Mouse (Mus musculus) stomach, embryonic 16.5 days (tissue): ENCODE measurements around the gene Wasl. TPM values are rescaled to one million over a fixed set of nuclear protein-coding genes. Genes with fewer than 3 reads are reported as not detected.

ENCODE experiments used
- ATAC-seq: fragments of 200-750 bp; cut with Nextera tagmentation; 2 replicates; pipeline ENCODE4 v1.8.0; 2017; ENCODE audit warnings: moderate number of reproducible peaks, moderate TSS enrichment; ENCODE audit not compliant: insufficient read depth, low FRiP score
- H3K27ac ChIP-seq: fragments of 300-500 bp; sonication (generic); 2 replicates; pipeline ENCODE4 v1.5.1; 2014; ENCODE audit warnings: low read length
- H3K27me3 ChIP-seq: fragments of 300-500 bp; sonication (generic); 2 replicates; pipeline ENCODE4 v1.6.1; 2014; ENCODE audit warnings: low read length, control low read depth, mixed read lengths; ENCODE audit not compliant: control insufficient read depth, insufficient read depth
- H3K36me3 ChIP-seq: fragments of 300-500 bp; sonication (generic); 2 replicates; pipeline ENCODE4 v1.6.1; 2014; ENCODE audit warnings: low read length; ENCODE audit not compliant: control insufficient read depth, insufficient read depth
- H3K4me1 ChIP-seq: fragments of 300-500 bp; sonication (generic); 2 replicates; pipeline ENCODE4 v1.6.1; 2014; ENCODE audit warnings: low read length, control low read depth, mixed read lengths; ENCODE audit not compliant: control insufficient read depth, insufficient read depth
- H3K4me2 ChIP-seq: fragments of 300-500 bp; sonication (generic); 2 replicates; pipeline ENCODE4 v1.6.1; 2014; ENCODE audit warnings: low read depth, low read length, mixed read lengths
- H3K4me3 ChIP-seq: fragments of 300-500 bp; sonication (generic); replicated peaks from 2 replicates; pipeline ENCODE4 v1.5.1; 2014; ENCODE audit warnings: mild to moderate bottlenecking, low read length
- H3K9ac ChIP-seq: fragments of 300-500 bp; sonication (generic); 2 replicates; pipeline ENCODE4 v1.6.1; 2014; ENCODE audit warnings: low read length
- H3K9me3 ChIP-seq: fragments of 300-500 bp; sonication (generic); replicated peaks from 2 replicates; pipeline ENCODE4 v1.6.1; 2016; ENCODE audit warnings: low read length, control low read depth; ENCODE audit not compliant: control insufficient read depth
- WGBS: fragments of 180-500 bp; shearing (Covaris S2); extraction: QIAGEN DNeasy Blood & Tissue Kit; methylation state at CpG from one replicate; pipeline ENCODE4 v1.1.7; 2014; 5-methylcytosine and 5-hydroxymethylcytosine counted together
- polyA plus RNA-seq: library from polyadenylated mRNA; unstranded; fragments of >200 nt; fragmentation: Nextera tagmentation; extraction: Ambion mirVana; gene quantifications from 2 replicates; pipeline ENCODE4 v1.2.1, GENCODE M21; 2015

Gene Wasl
- polyA plus RNA-seq, 1 experiment from 2014 or later: 54.3 TPM

GRCm38 (mm10) chr6:24612074-24612755 lies 52.6 kb downstream of the Wasl start:
- no peaks in the 10 kb centered on the region for H3K4me1 ChIP-seq
- no peak for ATAC-seq
- no peak overlapping the region for H3K9ac ChIP-seq

GRCm38 (mm10) chr6:24610358-24610757 lies 54.5 kb downstream of the Wasl start:
- WGBS: 84% methylated on average over 4 of the region's 4 CpGs
- no peak overlapping the region for H3K9ac ChIP-seq
- no peak overlapping the region for H3K4me2 ChIP-seq
- no peak for ATAC-seq
- no peaks in the 10 kb centered on the region for H3K9me3 ChIP-seq
- H3K27ac ChIP-seq: no peak overlapping the region
- H3K4me3 ChIP-seq: no peak overlapping the region
- peaks cover 9% of the 10 kb centered on the region; the same call in 1 of the 2 replicates for H3K36me3 ChIP-seq
- H3K4me1 ChIP-seq: no peaks in the 10 kb centered on the region
- H3K27me3 ChIP-seq: no peaks in the 10 kb centered on the region

More at GRCm38 (mm10) chr6:24612074-24612755, 52.6 kb downstream of the Wasl start:
- Histone ChIP-seq H3K4me2 (no peak overlapping the region), H3K36me3 (peaks cover 11% of the 10 kb centered on the region; the same call in 1 of the 2 replicates), H3K4me3 (no peak overlapping the region), H3K27ac (no peak overlapping the region), H3K9me3 (no peaks in the 10 kb centered on the region), H3K27me3 (no peaks in the 10 kb centered on the region)
- 83% methylated on average over 7 of the region's 7 CpGs for WGBS

- Histone ChIP-seq H3K9ac (no peak overlapping the region), H3K4me1 (no peaks in the 10 kb centered on the region), H3K4me2 (no peak overlapping the region), H3K4me3 (no peak overlapping the region), H3K27me3 (no peaks in the 10 kb centered on the region), H3K36me3 (peaks cover 8% of the 10 kb centered on the region; the same call in 1 of the 2 replicates), H3K27ac (no peak overlapping the region), H3K9me3 (no peaks in the 10 kb centered on the region)
- ATAC-seq: no peak
- 51% methylated on average over 4 of the region's 4 CpGs for WGBS
Measured at GRCm38 (mm10) chr6:24609531-24609930, 55.3 kb downstream of the Wasl start.

- H3K4me3 ChIP-seq: no peak overlapping the region
- H3K9me3 ChIP-seq: no peaks in the 10 kb centered on the region
- no peak overlapping the region for H3K27ac ChIP-seq
- H3K36me3 ChIP-seq: 0 out of 2 replicates have a peak, but pooled peaks cover 5% of the 10 kb centered on the region
- H3K9ac ChIP-seq: no peak overlapping the region
- H3K4me1 ChIP-seq: no peaks in the 10 kb centered on the region
- 90% methylated on average over 3 of the region's 3 CpGs for WGBS
- ATAC-seq: no peak
- H3K27me3 ChIP-seq: no peaks in the 10 kb centered on the region
- no peak overlapping the region for H3K4me2 ChIP-seq
Measured at GRCm38 (mm10) chr6:24608682-24609081, 56.1 kb downstream of the Wasl start.

- Histone ChIP-seq H3K4me2 (no peak overlapping the region), H3K36me3 (0 out of 2 replicates have a peak, but pooled peaks cover under 1% of the 10 kb centered on the region), H3K9ac (no peak overlapping the region), H3K27me3 (no peaks in the 10 kb centered on the region), H3K27ac (no peak overlapping the region), H3K4me1 (no peaks in the 10 kb centered on the region), H3K9me3 (no peaks in the 10 kb centered on the region), H3K4me3 (no peak overlapping the region)
- 79% methylated on average over 4 of the region's 4 CpGs for WGBS
- ATAC-seq: no peak
Measured at GRCm38 (mm10) chr6:24608129-24608528, 56.7 kb downstream of the Wasl start.

GRCm38 (mm10) chr6:24607531-24607930 lies 57.3 kb downstream of the Wasl start:
- Histone ChIP-seq H3K36me3 (no peaks in the 10 kb centered on the region), H3K9me3 (no peaks in the 10 kb centered on the region), H3K27ac (no peak overlapping the region), H3K4me2 (no peak overlapping the region), H3K9ac (no peak overlapping the region), H3K27me3 (no peaks in the 10 kb centered on the region), H3K4me3 (no peak overlapping the region), H3K4me1 (no peaks in the 10 kb centered on the region)
- 70% methylated on average over 15 of the region's 15 CpGs for WGBS
- no peak for ATAC-seq

GRCm38 (mm10) chr6:24606512-24606911 lies 58.3 kb downstream of the Wasl start:
- no peak overlapping the region for H3K4me3 ChIP-seq
- H3K9me3 ChIP-seq: no peaks in the 10 kb centered on the region
- H3K27ac ChIP-seq: no peak overlapping the region
- no peaks in the 10 kb centered on the region for H3K4me1 ChIP-seq
- no peak for ATAC-seq
- no peak overlapping the region for H3K4me2 ChIP-seq
- H3K36me3 ChIP-seq: no peaks in the 10 kb centered on the region
- WGBS: 62% methylated on average over 10 of the region's 10 CpGs
- H3K9ac ChIP-seq: no peak overlapping the region
- H3K27me3 ChIP-seq: no peaks in the 10 kb centered on the region

- Histone ChIP-seq H3K36me3 (no peaks in the 10 kb centered on the region), H3K27me3 (no peaks in the 10 kb centered on the region), H3K9ac (no peak overlapping the region), H3K4me2 (no peak overlapping the region), H3K4me3 (no peak overlapping the region), H3K4me1 (no peaks in the 10 kb centered on the region), H3K9me3 (no peaks in the 10 kb centered on the region), H3K27ac (no peak overlapping the region)
- ATAC-seq: no peak
- 94% methylated on average over 8 of the region's 8 CpGs for WGBS
Measured at GRCm38 (mm10) chr6:24605631-24606030, 59.2 kb downstream of the Wasl start.

- H3K27ac ChIP-seq: no peak overlapping the region
- no peaks in the 10 kb centered on the region for H3K9me3 ChIP-seq
- H3K4me1 ChIP-seq: no peaks in the 10 kb centered on the region
- 93% methylated on average over 7 of the region's 7 CpGs for WGBS
- no peaks in the 10 kb centered on the region for H3K27me3 ChIP-seq
- no peak overlapping the region for H3K9ac ChIP-seq
- no peaks in the 10 kb centered on the region for H3K36me3 ChIP-seq
- ATAC-seq: no peak
- no peak overlapping the region for H3K4me2 ChIP-seq
- no peak overlapping the region for H3K4me3 ChIP-seq
Measured at GRCm38 (mm10) chr6:24604289-24604688, 60.5 kb downstream of the Wasl start.
